Mouse (Mus musculus) small intestine, adult 2 months (tissue): Measurements from ENCODE around the gene Vmn1r3. TPM values are rescaled to one million over a fixed set of nuclear protein-coding genes. Genes with fewer than 3 reads are reported as not detected.
"Not testable (repeated sequence)": the region's sequence is repeated elsewhere in the genome, so short reads cannot be mapped to it uniquely, and the experiment has no call there.

Source experiments
- H3K27ac ChIP-seq: fragments of 200-500 bp; 2 replicates; pipeline ENCODE4 v1.5.1; 2012; ENCODE audit warnings: low read depth, low read length, control low read depth, inconsistent platforms; ENCODE audit not compliant: insufficient read depth
- H3K27me3 ChIP-seq: fragments of 200-500 bp; 2 replicates; pipeline ENCODE4 v1.6.1; 2012; ENCODE audit warnings: mild to moderate bottlenecking, moderate library complexity, low read length, inconsistent platforms; ENCODE audit not compliant: control insufficient read depth, insufficient read depth
- H3K36me3 ChIP-seq: fragments of 200-500 bp; 2 replicates; pipeline ENCODE4 v1.6.1; 2012; ENCODE audit warnings: mild to moderate bottlenecking, low read length, control low read depth, inconsistent platforms; ENCODE audit not compliant: control insufficient read depth, insufficient read depth
- H3K4me1 ChIP-seq: fragments of 200-500 bp; 2 replicates; pipeline ENCODE4 v1.6.1; 2012; ENCODE audit warnings: low read length, inconsistent platforms, mixed read lengths; ENCODE audit not compliant: control insufficient read depth, insufficient read depth, insufficient read length
- H3K4me3 ChIP-seq: fragments of 200-500 bp; 2 replicates; pipeline ENCODE4 v1.5.1; 2012; ENCODE audit warnings: low read depth, mild to moderate bottlenecking, control low read depth, inconsistent platforms, low read length, moderate library complexity
- CTCF ChIP-seq: fragments of 200-500 bp; IDR thresholded peaks from 2 replicates; pipeline ENCODE4 v1.5.1; 2012; ENCODE audit warnings: low read depth, mild to moderate bottlenecking, control low read depth, inconsistent platforms, low read length, moderate library complexity, mixed read lengths; ENCODE audit not compliant: insufficient replicate concordance, insufficient read length; ENCODE audit errors: extremely low read depth
- POLR2A ChIP-seq: fragments of 200-500 bp; IDR thresholded peaks from 2 replicates; pipeline ENCODE4 v1.6.1; 2012; ENCODE audit warnings: low read depth, mild to moderate bottlenecking, control low read depth, inconsistent platforms, low read length, moderate library complexity
- WGBS: fragments of 180-500 bp; shearing (Covaris S2); methylation state at CpG from one replicate; pipeline ENCODE4 v1.1.7; 2018; 5-methylcytosine and 5-hydroxymethylcytosine counted together
- polyA plus RNA-seq: library from polyadenylated mRNA; depleted of rRNA; stranded (reverse); fragments of >200 nt; gene quantifications from 2 replicates; pipeline ENCODE4 v1.2.3, GENCODE M21; 2012; rRNA removed

Vmn1r3 gene
- polyA plus RNA-seq, result not detected in 2 replicates

- not testable (repeated sequence) for H3K4me3 ChIP-seq, H3K4me1 ChIP-seq, H3K36me3 ChIP-seq, H3K27ac ChIP-seq, H3K27me3 ChIP-seq
- WGBS, result 81% methylated on average over 1 of the region's 1 CpGs
Observed at GRCm38 (mm10) chr4:3185258-3185657, at the start of gene Vmn1r3. Gene Vmn1r3, minus strand, starts transcription at chr4:3185358.

GRCm38 (mm10) chr4:3232053-3232452 is 46.9 kb upstream of the Vmn1r3 start:
- TF ChIP-seq POLR2A (no peak), CTCF (no peak)
- no peaks in the 10 kb centered on the region for H3K36me3 ChIP-seq
- 64% methylated on average over 6 of the region's 6 CpGs for WGBS

GRCm38 (mm10) chr4:3230908-3231684 is 45.9 kb upstream of the Vmn1r3 start:
- H3K4me1 ChIP-seq, result 0 out of 2 replicates have a peak, but pooled peaks cover 2% of the 10 kb centered on the region
- H3K27me3 ChIP-seq, result no peaks in the 10 kb centered on the region
- no peak overlapping the region for H3K27ac ChIP-seq
- peak overlapping the region; percentile 53 for H3K4me3 ChIP-seq
- 9% methylated on average over 35 of the region's 48 CpGs for WGBS
- TF ChIP-seq POLR2A, result no peak
- no peaks in the 10 kb centered on the region for H3K36me3 ChIP-seq

More at GRCm38 (mm10) chr4:3232053-3232452, 46.9 kb upstream of the Vmn1r3 start:
- no peak overlapping the region for H3K4me3 ChIP-seq
- no peak overlapping the region for H3K27ac ChIP-seq
- H3K27me3 ChIP-seq, result no peaks in the 10 kb centered on the region
- H3K4me1 ChIP-seq, result 0 out of 2 replicates have a peak, but pooled peaks cover 2% of the 10 kb centered on the region

DNA sequence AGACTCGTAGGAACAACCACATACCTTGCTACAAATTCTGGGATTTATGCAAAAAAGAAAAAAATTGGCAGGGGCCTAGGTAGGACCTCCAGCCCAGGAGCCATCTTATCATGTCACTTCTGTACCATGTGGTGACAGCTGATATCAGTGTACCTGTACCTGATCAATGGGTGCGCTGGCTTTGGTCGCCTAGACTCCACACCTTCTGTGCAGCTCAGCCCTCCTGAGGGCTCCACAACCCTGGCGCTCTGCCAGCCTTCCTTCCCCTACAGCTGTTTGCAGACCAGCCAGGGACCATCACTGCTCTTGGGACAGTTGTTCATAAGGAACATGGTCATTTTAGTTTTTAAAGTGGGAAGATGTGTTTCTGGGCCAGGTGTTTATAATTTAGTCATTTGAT is 44.4 kb upstream of the Vmn1r3 start:
- TF ChIP-seq POLR2A (no peak), CTCF (no peak)
- Histone ChIP-seq H3K4me1 (0 out of 2 replicates have a peak, but pooled peaks cover 2% of the 10 kb centered on the region), H3K36me3 (no peaks in the 10 kb centered on the region), H3K27ac (no peak overlapping the region), H3K4me3 (no peak overlapping the region), H3K27me3 (no peaks in the 10 kb centered on the region)
- 71% methylated on average over 4 of the region's 4 CpGs for WGBS

GRCm38 (mm10) chr4:3228476-3228875 is 43.3 kb upstream of the Vmn1r3 start:
- Histone ChIP-seq H3K36me3 (no peaks in the 10 kb centered on the region), H3K4me3 (no peak overlapping the region), H3K27me3 (no peaks in the 10 kb centered on the region), H3K27ac (no peak overlapping the region), H3K4me1 (no peaks in the 10 kb centered on the region)
- WGBS, result 69% methylated on average over 4 of the region's 4 CpGs
- TF ChIP-seq CTCF (no peak), POLR2A (no peak)

DNA sequence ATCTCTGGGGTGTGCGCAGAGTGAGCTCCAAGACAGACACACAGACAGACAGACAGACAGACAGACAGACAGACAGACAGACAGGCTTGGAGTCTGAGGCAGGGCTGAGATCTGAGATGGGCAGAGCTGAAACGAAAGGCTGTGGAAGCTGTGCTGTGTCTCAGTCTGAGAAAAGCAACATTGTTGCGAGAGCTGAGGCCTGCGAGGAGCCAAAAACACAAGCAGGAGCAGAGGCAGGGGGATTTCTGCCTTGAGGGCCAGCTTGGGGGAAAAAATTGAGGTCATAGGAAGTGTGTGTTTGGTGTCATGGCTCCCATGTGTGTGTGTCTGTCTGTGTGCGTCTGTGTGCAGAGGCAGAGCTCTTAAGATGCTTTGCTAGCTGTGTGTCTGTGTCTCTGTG is 42.6 kb upstream of the Vmn1r3 start:
- no peak for TF ChIP-seq CTCF
- TF ChIP-seq POLR2A, result no peak
- H3K4me1 ChIP-seq, result no peaks in the 10 kb centered on the region
- H3K27ac ChIP-seq, result no peak overlapping the region
- no peak overlapping the region for H3K4me3 ChIP-seq
- 64% methylated on average over 5 of the region's 5 CpGs for WGBS
- no peaks in the 10 kb centered on the region for H3K27me3 ChIP-seq
- no peaks in the 10 kb centered on the region for H3K36me3 ChIP-seq

DNA sequence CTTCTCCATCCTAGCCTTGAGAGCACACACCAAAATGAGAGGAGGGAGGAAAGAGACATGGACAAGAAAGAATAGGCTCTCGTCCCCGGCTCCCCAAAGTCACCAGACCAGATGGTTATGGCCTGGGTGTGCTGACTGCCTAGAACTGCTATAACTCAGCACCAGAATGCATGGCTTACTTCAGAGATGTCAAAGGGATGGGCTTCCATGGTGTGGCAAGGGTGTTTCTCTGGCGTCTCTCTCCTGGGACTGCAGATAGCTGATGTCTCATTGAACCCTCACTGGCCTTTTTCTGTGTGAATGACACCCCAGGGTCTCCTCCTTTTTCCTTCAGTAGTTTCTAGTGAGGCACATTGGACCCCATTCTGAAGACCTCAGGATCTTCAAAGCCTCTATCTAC is 41.3 kb upstream of the Vmn1r3 start:
- WGBS, result 63% methylated on average over 3 of the region's 3 CpGs
- Histone ChIP-seq H3K4me1 (no peaks in the 10 kb centered on the region), H3K36me3 (no peaks in the 10 kb centered on the region), H3K27me3 (no peaks in the 10 kb centered on the region), H3K4me3 (no peak overlapping the region), H3K27ac (no peak overlapping the region)
- TF ChIP-seq CTCF (no peak), POLR2A (no peak)

DNA sequence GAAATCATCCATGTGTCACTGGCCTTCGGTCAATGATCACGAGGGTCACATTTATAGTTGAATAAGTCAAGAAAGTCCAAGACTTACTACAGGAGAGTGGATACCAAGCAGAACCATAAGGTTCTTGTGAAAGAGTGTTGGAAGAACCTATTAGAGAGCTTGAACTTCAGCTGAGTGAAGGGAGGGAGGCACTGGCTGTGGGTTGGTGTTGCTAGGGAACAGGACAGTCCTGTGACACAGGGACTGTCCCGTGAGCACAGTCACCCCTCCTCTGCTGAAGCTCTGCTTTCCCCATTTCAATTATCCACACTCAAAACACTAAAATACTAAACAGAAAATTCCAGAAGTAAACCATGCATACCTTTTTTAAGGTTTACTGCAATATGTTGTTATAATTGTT is 40.3 kb upstream of the Vmn1r3 start:
- not testable (repeated sequence) for H3K4me1 ChIP-seq, H3K27ac ChIP-seq, H3K4me3 ChIP-seq, H3K27me3 ChIP-seq, H3K36me3 ChIP-seq
- WGBS, result 62% methylated on average over 3 of the region's 3 CpGs

DNA sequence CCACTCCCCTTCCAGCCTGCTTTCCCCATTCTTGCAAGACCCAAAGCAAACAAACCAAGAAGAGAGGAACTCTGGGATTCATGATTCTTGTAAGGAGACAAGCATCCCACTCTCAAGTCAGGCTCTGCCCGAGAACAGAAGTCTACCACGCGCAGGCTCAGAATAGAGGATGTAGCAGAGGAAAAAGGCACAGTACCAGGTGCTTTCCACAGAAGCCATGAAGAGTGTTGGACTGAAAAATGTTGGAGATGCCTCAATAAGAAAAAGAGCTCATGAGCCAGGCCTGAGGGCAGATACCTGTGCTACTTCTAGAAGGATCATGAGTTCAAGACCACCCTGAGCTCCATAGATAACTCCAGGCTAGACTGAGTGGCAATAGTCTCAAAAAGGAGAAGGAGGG is 39.7 kb upstream of the Vmn1r3 start:
- not testable (repeated sequence) for H3K36me3 ChIP-seq, H3K4me1 ChIP-seq, H3K27me3 ChIP-seq, H3K4me3 ChIP-seq, H3K27ac ChIP-seq
- WGBS, result 54% methylated on average over 3 of the region's 3 CpGs

GRCm38 (mm10) chr4:3223483-3224209 is 38.5 kb upstream of the Vmn1r3 start:
- not testable (repeated sequence) for H3K27ac ChIP-seq, H3K4me3 ChIP-seq, H3K4me1 ChIP-seq, H3K27me3 ChIP-seq, H3K36me3 ChIP-seq
- WGBS, result 33% methylated on average over 6 of the region's 9 CpGs
